Mouse (Mus musculus): ENCODE results near the gene Rufy4. TPM values are rescaled to one million over a fixed set of nuclear protein-coding genes. Genes with fewer than 3 reads are reported as not detected.

Gene Rufy4
- 1.9 TPM for polyA plus RNA-seq (2015; fragmentation: Illumina TruSeq; extraction: RNeasy Lipid Tissue Mini Kit (QIAGEN cat#74804); ENCODE audit: insufficient read depth, low read depth, low replicate concordance)

DNA sequence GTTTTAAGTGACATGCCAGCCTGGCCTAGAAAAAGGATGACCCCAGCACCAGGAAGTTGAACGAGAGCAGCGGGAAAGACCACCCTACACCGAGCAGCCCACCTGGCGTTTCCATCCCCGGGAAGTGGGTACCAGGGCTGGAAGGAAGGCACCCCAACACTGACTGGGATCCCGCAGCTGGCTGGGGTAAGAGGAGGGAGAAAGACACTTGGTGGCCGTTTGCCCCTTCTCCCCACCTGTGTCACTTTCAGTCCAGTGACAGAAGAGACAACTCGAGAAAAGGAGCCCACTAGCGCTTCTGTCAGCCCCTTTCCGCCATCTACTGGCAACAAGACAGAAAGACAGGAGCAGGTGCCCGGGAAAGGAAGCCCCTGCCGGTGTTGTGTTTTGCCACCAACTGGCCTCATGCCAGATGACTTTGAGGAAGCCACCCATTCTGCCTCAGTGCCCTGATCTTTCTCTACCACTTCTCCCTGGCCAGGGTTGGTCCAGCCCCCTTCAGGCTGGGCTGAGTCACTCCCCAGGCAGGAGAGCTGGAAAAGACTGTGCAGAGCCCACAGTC lies at the start of gene Rufy4:
Gene Rufy4 (plus strand): TSS at position 551 of the 562 bp plus-strand sequence.

DNA sequence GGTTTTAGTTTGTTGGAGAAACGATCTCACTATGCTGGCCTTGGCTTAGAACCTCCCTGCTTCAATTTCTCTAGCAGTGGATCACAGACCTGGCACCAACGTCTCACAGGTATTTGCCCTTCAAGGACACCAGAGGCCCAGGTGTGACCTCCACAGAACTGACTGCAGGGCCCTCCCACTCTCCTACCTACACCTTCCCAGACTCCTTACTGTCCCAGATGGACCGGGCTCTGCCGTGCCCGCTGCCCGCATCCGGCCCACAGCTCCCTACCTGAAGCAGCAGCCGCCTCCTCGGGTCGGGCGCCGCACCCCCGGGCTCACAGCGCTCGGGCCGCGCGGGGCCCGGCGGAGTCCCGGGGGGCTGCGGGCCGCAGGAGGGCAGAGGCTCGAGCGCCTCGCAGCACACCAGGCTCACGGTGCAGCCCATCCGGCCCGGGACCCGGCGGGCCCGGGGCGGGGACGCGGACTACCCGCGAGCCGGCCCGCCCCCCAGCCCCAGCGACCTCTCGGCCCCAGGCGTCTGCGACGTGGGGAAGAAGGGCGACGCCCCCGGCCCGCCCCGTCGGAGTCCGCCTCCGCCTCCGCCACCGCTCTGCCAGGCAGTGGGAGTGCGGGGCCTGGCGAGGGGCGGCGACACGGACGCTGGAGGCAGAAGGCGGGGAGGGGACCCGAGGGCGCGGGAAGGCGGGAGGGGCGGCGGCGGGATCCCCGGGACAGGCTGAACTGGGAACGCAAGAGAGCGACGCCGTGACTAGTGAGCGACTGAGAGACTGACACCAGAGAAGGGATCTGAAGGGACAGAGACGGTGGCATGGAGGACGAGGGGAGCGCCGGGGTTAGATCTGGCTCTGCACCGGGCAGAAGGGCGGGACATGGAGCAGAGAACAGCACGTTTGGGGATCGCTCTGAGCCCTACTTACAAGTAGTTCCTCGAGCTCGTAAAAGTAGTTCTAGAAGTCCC lies 1.0 kb upstream of the Rufy4 start, which contains the start of gene Tns1:
Gene Tns1 (minus strand): TSS at position 429 of the 961 bp plus-strand sequence.

DNA sequence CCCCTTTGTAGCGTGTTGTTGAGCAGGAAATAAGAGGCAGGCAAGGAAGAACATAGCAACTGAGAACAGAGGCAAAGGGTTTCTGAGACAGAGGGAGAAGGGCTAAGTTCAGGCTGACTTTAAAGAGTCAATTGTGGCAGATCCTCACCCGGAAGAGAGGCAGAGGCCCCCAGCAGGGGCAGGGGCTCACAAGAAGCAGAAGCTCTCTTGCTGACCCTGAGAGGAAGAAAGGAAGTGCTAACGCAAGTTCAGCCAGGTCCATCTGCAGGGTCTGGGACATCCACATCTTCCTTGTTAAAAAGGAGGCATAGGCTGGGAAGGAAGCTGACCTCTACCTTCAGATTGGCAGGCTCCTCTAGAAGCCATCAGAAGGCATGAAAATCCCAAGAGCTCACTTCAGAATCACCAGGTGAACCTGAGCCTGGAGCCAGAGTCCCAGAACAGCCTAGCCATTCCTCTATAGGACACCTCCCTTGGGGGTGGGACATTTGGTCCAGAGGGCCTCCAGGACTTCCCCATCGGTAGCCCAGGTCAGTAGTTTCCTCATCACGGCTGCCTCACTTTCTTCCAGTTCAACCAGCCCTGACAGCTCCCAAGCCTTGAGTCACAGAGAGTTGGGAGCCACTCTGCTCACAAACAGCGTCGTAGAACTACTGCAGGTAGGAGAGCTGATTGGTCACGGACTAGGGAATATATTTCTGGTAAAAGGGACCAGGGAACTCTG lies 28.3 kb downstream of the Rufy4 start, which contains the start of gene Cxcr2:
Gene Cxcr2 (plus strand): TSS at position 529 of the 724 bp plus-strand sequence.

GRCm38 (mm10) chr1:74194445-74194844 lies 69.1 kb downstream of the Rufy4 start, which contains the start of gene Cxcr1:
Gene Cxcr1, minus strand, starts transcription at chr1:74194631.

Other genes starting within 250 kb of the Rufy4 start
- 30.5 TPM for gene Tns1, start 1.1 kb upstream of the Rufy4 start, polyA plus RNA-seq (2015; fragmentation: Illumina TruSeq; extraction: RNeasy Lipid Tissue Mini Kit (QIAGEN cat#74804); ENCODE audit: insufficient read depth, low read depth, low replicate concordance)
- gene Cxcr2, start 28.4 kb downstream of the Rufy4 start, polyA plus RNA-seq (2015; fragmentation: Illumina TruSeq; extraction: RNeasy Lipid Tissue Mini Kit (QIAGEN cat#74804); ENCODE audit: insufficient read depth, low read depth, low replicate concordance): not detected
- gene Cxcr1, start 69.1 kb downstream of the Rufy4 start, polyA plus RNA-seq (2015; fragmentation: Illumina TruSeq; extraction: RNeasy Lipid Tissue Mini Kit (QIAGEN cat#74804); ENCODE audit: insufficient read depth, low read depth, low replicate concordance): not detected
- 46.6 TPM for gene Arpc2, start 110.5 kb downstream of the Rufy4 start, polyA plus RNA-seq (2015; fragmentation: Illumina TruSeq; extraction: RNeasy Lipid Tissue Mini Kit (QIAGEN cat#74804); ENCODE audit: insufficient read depth, low read depth, low replicate concordance)
- not detected for gene Gpbar1, start 153.0 kb downstream of the Rufy4 start, polyA plus RNA-seq (2015; fragmentation: Illumina TruSeq; extraction: RNeasy Lipid Tissue Mini Kit (QIAGEN cat#74804); ENCODE audit: insufficient read depth, low read depth, low replicate concordance)
- 30.0 TPM for gene Aamp, start 159.2 kb downstream of the Rufy4 start, polyA plus RNA-seq (2015; fragmentation: Illumina TruSeq; extraction: RNeasy Lipid Tissue Mini Kit (QIAGEN cat#74804); ENCODE audit: insufficient read depth, low read depth, low replicate concordance)
- 19.8 TPM for gene Pnkd, start 159.4 kb downstream of the Rufy4 start, polyA plus RNA-seq (2015; fragmentation: Illumina TruSeq; extraction: RNeasy Lipid Tissue Mini Kit (QIAGEN cat#74804); ENCODE audit: insufficient read depth, low read depth, low replicate concordance)
- 20.6 TPM for gene Tmbim1, start 180.1 kb downstream of the Rufy4 start, polyA plus RNA-seq (2015; fragmentation: Illumina TruSeq; extraction: RNeasy Lipid Tissue Mini Kit (QIAGEN cat#74804); ENCODE audit: insufficient read depth, low read depth, low replicate concordance)
- not detected for gene Catip, start 236.6 kb downstream of the Rufy4 start, polyA plus RNA-seq (2015; fragmentation: Illumina TruSeq; extraction: RNeasy Lipid Tissue Mini Kit (QIAGEN cat#74804); ENCODE audit: insufficient read depth, low read depth, low replicate concordance)
- 7.4 TPM for gene Slc11a1, start 249.7 kb downstream of the Rufy4 start, polyA plus RNA-seq (2015; fragmentation: Illumina TruSeq; extraction: RNeasy Lipid Tissue Mini Kit (QIAGEN cat#74804); ENCODE audit: insufficient read depth, low read depth, low replicate concordance)